Mouse (Mus musculus) heart, embryonic 16.5 days (tissue): ENCODE measurements around the gene Tnfrsf14. TPM values are rescaled to one million over a fixed set of nuclear protein-coding genes. Genes with fewer than 3 reads are reported as not detected.

Experiments
- ATAC-seq: fragments of 200-750 bp; cut with Nextera tagmentation; replicated peaks from 2 replicates; pipeline ENCODE4 v1.8.0; 2017; ENCODE audit warnings: moderate number of reproducible peaks; ENCODE audit not compliant: insufficient read depth, low FRiP score; ENCODE audit errors: extremely low read depth
- H3K27ac ChIP-seq: fragments of 300-500 bp; sonication (generic); 2 replicates; pipeline ENCODE4 v1.5.1; 2014; ENCODE audit warnings: mild to moderate bottlenecking, low read length, control low read depth, moderate library complexity
- H3K27me3 ChIP-seq: fragments of 300-500 bp; sonication (generic); 2 replicates; pipeline ENCODE4 v1.6.1; 2014; ENCODE audit warnings: low read length, mixed read lengths; ENCODE audit not compliant: control insufficient read depth, insufficient read depth
- H3K36me3 ChIP-seq: fragments of 300-500 bp; sonication (generic); 2 replicates; pipeline ENCODE4 v1.6.1; 2014; ENCODE audit not compliant: control insufficient read depth, insufficient read depth
- H3K4me1 ChIP-seq: fragments of 300-500 bp; sonication (generic); 2 replicates; pipeline ENCODE4 v1.6.1; 2014; ENCODE audit warnings: low read length, mixed read lengths; ENCODE audit not compliant: control insufficient read depth, insufficient read depth
- H3K4me2 ChIP-seq: fragments of 300-500 bp; sonication (generic); 2 replicates; pipeline ENCODE4 v1.6.1; 2014; ENCODE audit warnings: low read depth, mild to moderate bottlenecking, control low read depth, low read length
- H3K4me3 ChIP-seq: fragments of 300-500 bp; sonication (generic); 2 replicates; pipeline ENCODE4 v1.5.1; 2014; ENCODE audit warnings: mild to moderate bottlenecking, control low read depth, low read length
- H3K9ac ChIP-seq: fragments of 300-500 bp; sonication (generic); 2 replicates; pipeline ENCODE4 v1.6.1; 2014; ENCODE audit warnings: low read length, control low read depth
- H3K9me3 ChIP-seq: fragments of 300-500 bp; sonication (generic); replicated peaks from 2 replicates; pipeline ENCODE4 v1.6.1; 2016; ENCODE audit warnings: low read length; ENCODE audit not compliant: control insufficient read depth
- whole genome bisulfite sequencing: fragments of 180-500 bp; shearing (Covaris S2); extraction: QIAGEN DNeasy Blood & Tissue Kit; methylation state at CpG from one replicate; pipeline ENCODE4 v1.1.7; 2014; 5-methylcytosine and 5-hydroxymethylcytosine counted together
- polyA plus RNA-seq: library from polyadenylated mRNA; unstranded; fragments of >200 nt; fragmentation: Nextera tagmentation; extraction: Ambion mirVana; gene quantifications from 2 replicates; pipeline ENCODE4 v1.2.1, GENCODE M21; 2015

The Tnfrsf14 gene
- polyA plus RNA-seq, 1 experiment from 2014 or later, result 1.3 TPM

DNA sequence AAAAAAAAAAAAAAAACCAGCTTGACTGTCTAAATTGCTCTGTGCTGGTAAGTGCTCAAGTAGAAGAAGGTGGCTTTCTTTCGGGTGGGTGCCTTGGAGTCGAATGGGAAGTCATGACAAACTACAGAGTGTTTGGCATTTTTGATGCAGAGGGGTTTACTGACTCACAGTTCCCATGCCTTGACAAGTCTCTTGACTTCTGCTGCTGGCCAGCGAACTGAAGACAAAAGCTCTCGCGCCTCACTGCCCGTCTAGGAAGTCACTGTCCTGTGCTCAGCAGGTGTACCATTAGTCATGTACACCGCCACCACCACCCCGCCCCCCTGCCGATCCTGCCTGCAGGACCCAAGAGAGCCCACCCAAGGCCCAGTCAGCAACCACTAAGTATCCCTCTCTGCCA lies 28.2 kb upstream of the Tnfrsf14 start:
- H3K4me2 ChIP-seq, result no peak overlapping the region
- no peak overlapping the region for H3K27ac ChIP-seq
- no peak overlapping the region for H3K4me3 ChIP-seq
- WGBS, result 49% methylated on average over 9 of the region's 9 CpGs
- peaks cover 84% of the 10 kb centered on the region for H3K27me3 ChIP-seq
- H3K9me3 ChIP-seq, result no peaks in the 10 kb centered on the region
- H3K9ac ChIP-seq, result no peak overlapping the region
- H3K36me3 ChIP-seq, result no peaks in the 10 kb centered on the region
- H3K4me1 ChIP-seq, result peaks cover 20% of the 10 kb centered on the region
- ATAC-seq, result no peak

- Histone ChIP-seq H3K27ac (no peak overlapping the region), H3K4me1 (peaks cover 2% of the 10 kb centered on the region; the same call in 1 of the 2 replicates), H3K36me3 (no peaks in the 10 kb centered on the region), H3K9me3 (no peaks in the 10 kb centered on the region), H3K9ac (no peak overlapping the region), H3K4me2 (no peak overlapping the region), H3K4me3 (no peak overlapping the region), H3K27me3 (peaks cover 79% of the 10 kb centered on the region)
- ATAC-seq, result no peak
- WGBS, result 4% methylated on average over 26 of the region's 26 CpGs
These were observed 24.3 kb upstream of the Tnfrsf14 start for GRCm38 (mm10) chr4:154952461-154953241.

GRCm38 (mm10) chr4:154949589-154949982 lies 21.2 kb upstream of the Tnfrsf14 start:
- no peak for ATAC-seq
- peaks cover 8% of the 10 kb centered on the region for H3K4me1 ChIP-seq
- no peak overlapping the region for H3K4me3 ChIP-seq
- H3K27ac ChIP-seq, result no peak overlapping the region
- no peaks in the 10 kb centered on the region for H3K9me3 ChIP-seq
- H3K4me2 ChIP-seq, result no peak overlapping the region
- H3K27me3 ChIP-seq, result peaks cover 60% of the 10 kb centered on the region
- no peaks in the 10 kb centered on the region for H3K36me3 ChIP-seq
- WGBS, result 15% methylated on average over 16 of the region's 16 CpGs
- H3K9ac ChIP-seq, result no peak overlapping the region

GRCm38 (mm10) chr4:154948940-154949588 lies 20.7 kb upstream of the Tnfrsf14 start:
- H3K27me3 ChIP-seq, result peaks cover 55% of the 10 kb centered on the region
- no peak overlapping the region for H3K4me3 ChIP-seq
- no peaks in the 10 kb centered on the region for H3K9me3 ChIP-seq
- H3K36me3 ChIP-seq, result no peaks in the 10 kb centered on the region
- H3K4me2 ChIP-seq, result no peak overlapping the region
- H3K4me1 ChIP-seq, result peaks cover 8% of the 10 kb centered on the region
- no peak overlapping the region for H3K9ac ChIP-seq
- 63% methylated on average over 6 of the region's 6 CpGs for WGBS
- ATAC-seq, result no peak
- no peak overlapping the region for H3K27ac ChIP-seq

- H3K4me3 ChIP-seq, result no peak overlapping the region
- peaks cover 47% of the 10 kb centered on the region for H3K27me3 ChIP-seq
- no peaks in the 10 kb centered on the region for H3K9me3 ChIP-seq
- WGBS, result 42% methylated on average over 14 of the region's 14 CpGs
- no peaks in the 10 kb centered on the region for H3K36me3 ChIP-seq
- H3K9ac ChIP-seq, result no peak overlapping the region
- H3K4me1 ChIP-seq, result peaks cover 8% of the 10 kb centered on the region
- no peak for ATAC-seq
- no peak overlapping the region for H3K4me2 ChIP-seq
- no peak overlapping the region for H3K27ac ChIP-seq
These were observed 19.9 kb upstream of the Tnfrsf14 start for GRCm38 (mm10) chr4:154948066-154948939.

DNA sequence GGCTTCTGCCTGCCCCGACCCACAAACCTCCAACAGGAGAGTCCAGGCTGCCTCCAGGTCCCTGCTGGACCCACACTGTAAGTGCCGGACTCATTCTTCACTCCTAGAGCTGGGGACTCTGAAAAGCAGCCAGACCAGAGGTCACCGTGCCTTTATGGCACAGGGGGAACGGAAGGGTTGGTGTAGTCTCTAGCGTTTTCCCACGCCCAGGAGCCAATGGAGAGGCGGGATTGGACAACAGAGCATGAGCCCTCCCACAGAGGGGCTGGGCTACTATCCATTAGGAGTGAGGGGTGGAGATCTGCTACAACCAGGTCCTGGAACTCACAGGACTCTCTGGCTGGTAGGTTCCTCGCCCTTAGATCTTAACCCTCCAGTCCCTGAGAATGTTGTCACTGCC lies 18.0 kb upstream of the Tnfrsf14 start:
- 4% methylated on average over 8 of the region's 8 CpGs for WGBS
- peaks cover 29% of the 10 kb centered on the region for H3K27me3 ChIP-seq
- H3K4me2 ChIP-seq, result peak overlapping the region; percentile 64
- peak; percentile 89 for ATAC-seq
- peak overlapping the region; percentile 52 for H3K9ac ChIP-seq
- H3K9me3 ChIP-seq, result no peaks in the 10 kb centered on the region
- H3K27ac ChIP-seq, result peak overlapping the region; percentile 56; the same call in 1 of the 2 replicates
- H3K36me3 ChIP-seq, result no peaks in the 10 kb centered on the region
- H3K4me3 ChIP-seq, result peak overlapping the region; percentile 44
- H3K4me1 ChIP-seq, result peaks cover 8% of the 10 kb centered on the region

GRCm38 (mm10) chr4:154944121-154944590 lies 15.8 kb upstream of the Tnfrsf14 start:
- no peak overlapping the region for H3K27ac ChIP-seq
- no peak overlapping the region for H3K4me3 ChIP-seq
- no peaks in the 10 kb centered on the region for H3K36me3 ChIP-seq
- peaks cover 8% of the 10 kb centered on the region for H3K4me1 ChIP-seq
- peak; percentile 71 for ATAC-seq
- no peak overlapping the region for H3K9ac ChIP-seq
- WGBS, result 21% methylated on average over 2 of the region's 2 CpGs
- no peaks in the 10 kb centered on the region for H3K9me3 ChIP-seq
- no peak overlapping the region for H3K4me2 ChIP-seq
- peaks cover 12% of the 10 kb centered on the region for H3K27me3 ChIP-seq

DNA sequence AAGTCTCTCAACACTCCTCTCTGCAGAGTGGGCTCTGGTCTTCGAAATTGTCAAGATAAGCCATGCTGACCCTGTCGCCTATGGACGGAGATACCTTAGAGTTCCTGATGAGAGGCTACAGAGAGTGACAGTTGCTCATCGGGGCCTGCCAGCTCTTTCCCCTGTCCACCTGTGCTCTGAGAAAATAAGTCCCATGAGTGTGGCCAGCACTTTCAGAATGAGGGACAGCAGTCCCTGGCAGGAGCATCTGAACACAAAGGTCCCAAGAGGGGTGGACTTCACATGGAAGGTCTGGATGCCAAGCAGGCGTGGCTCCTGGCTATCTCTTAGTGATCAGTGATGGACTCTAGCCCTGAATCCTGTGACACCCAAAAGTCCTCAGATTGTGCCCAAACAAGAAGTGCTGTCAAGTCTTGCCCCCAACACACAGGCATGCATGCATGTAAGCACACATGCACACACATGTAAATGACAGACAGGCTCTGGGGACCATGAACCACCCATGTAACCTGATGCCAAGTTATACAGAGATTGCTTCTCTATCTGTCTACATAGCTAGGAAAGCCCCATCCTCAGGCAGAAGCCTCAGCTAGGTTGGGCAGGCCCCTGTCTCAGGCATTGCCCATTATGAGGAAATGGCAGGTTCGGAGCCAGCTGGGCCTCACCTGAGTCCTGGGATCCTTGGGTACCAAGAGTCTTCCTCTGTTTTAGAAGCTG lies 15.1 kb upstream of the Tnfrsf14 start:
- H3K9me3 ChIP-seq, result no peaks in the 10 kb centered on the region
- H3K27me3 ChIP-seq, result peaks cover 5% of the 10 kb centered on the region
- no peak overlapping the region for H3K27ac ChIP-seq
- ATAC-seq, result no peak
- WGBS, result 69% methylated on average over 6 of the region's 6 CpGs
- H3K4me3 ChIP-seq, result no peak overlapping the region
- no peak overlapping the region for H3K9ac ChIP-seq
- no peaks in the 10 kb centered on the region for H3K36me3 ChIP-seq
- H3K4me2 ChIP-seq, result no peak overlapping the region
- H3K4me1 ChIP-seq, result peaks cover 8% of the 10 kb centered on the region
